ENCODE assay signal across 8 mouse cellular contexts in genomic region chr1:90588021-90588734, GRCm38 (mm10). TPM values are rescaled to one million over a fixed set of nuclear protein-coding genes. Genes with fewer than 3 reads are reported as not detected.
DNase-seq lines count a peak whose midpoint lies in the region; ATAC-seq and TF ChIP-seq lines count a peak whose summit lies in the region.

No protein-coding gene starts in this region.

- H3K9me3 ChIP-seq in heart, embryonic 11.5 days (replicated peaks; ENCODE audit: control insufficient read depth, low read length), result no peaks in the 10 kb centered on the region
- H3K9me3 ChIP-seq in midbrain, embryonic 13.5 days, result no peaks in the 10 kb centered on the region

- H3K4me3 ChIP-seq in heart, embryonic 11.5 days (ENCODE audit: low read depth, low read length), result no peak overlapping the region
- no peak overlapping the region for H3K4me3 ChIP-seq in cortical plate, adult 2 months (ENCODE audit: insufficient read depth, low read length)
- H3K4me3 ChIP-seq in midbrain, embryonic 13.5 days (replicated peaks), result no peak overlapping the region

- ATAC-seq in heart, embryonic 11.5 days (replicated peaks; ENCODE audit: insufficient number of reproducible peaks, low FRiP score, low TSS enrichment), result no peak
- peak; percentile 82 for ATAC-seq in midbrain, embryonic 13.5 days

- H3K36me3 ChIP-seq in heart, embryonic 11.5 days (ENCODE audit: control insufficient read depth, insufficient read depth, low read length), result no peaks in the 10 kb centered on the region
- no peaks in the 10 kb centered on the region for H3K36me3 ChIP-seq in midbrain, embryonic 13.5 days

- peak; percentile 80 for TF ChIP-seq CTCF in cortical plate, adult 2 months (IDR thresholded peaks at IDR 0.05; ENCODE audit: extremely low read depth, insufficient read depth, low read length)

- H3K4me1 ChIP-seq in heart, embryonic 11.5 days (ENCODE audit: control insufficient read depth, insufficient read depth, low read length), result peaks cover 12% of the 10 kb centered on the region; the same call in 1 of the 2 replicates
- peaks cover 2% of the 10 kb centered on the region; the same call in 1 of the 2 replicates for H3K4me1 ChIP-seq in cortical plate, adult 2 months (ENCODE audit: control insufficient read depth, insufficient read depth, low read length)
- H3K4me1 ChIP-seq in midbrain, embryonic 13.5 days (replicated peaks), result peaks cover 4% of the 10 kb centered on the region; the same call in 1 of the 2 replicates

- no peak overlapping the region for H3K4me2 ChIP-seq in heart, embryonic 11.5 days
- no peak overlapping the region for H3K4me2 ChIP-seq in midbrain, embryonic 13.5 days (replicated peaks)

- DNase-seq in heart, adult 11 months, result peak; percentile 96
- peak; percentile 60 for DNase-seq in gastrocnemius, postnatal 25 days
- DNase-seq in kidney, adult 11 months, result peak; percentile 41
- DNase-seq in left cerebral cortex, postnatal 14 days (ENCODE audit: low spot score in 2 of 2), result peak; percentile 91 to 94
- DNase-seq in spleen, postnatal 36 days (ENCODE audit: low spot score in 2 of 2), result peak; percentile 14 to 26

- H3K27ac ChIP-seq in heart, embryonic 11.5 days (ENCODE audit: low read depth, low read length), result no peak overlapping the region
- no peak overlapping the region for H3K27ac ChIP-seq in cortical plate, adult 2 months (ENCODE audit: insufficient read depth, low read length)
- no peak overlapping the region for H3K27ac ChIP-seq in midbrain, embryonic 13.5 days

- H3K9ac ChIP-seq in heart, embryonic 11.5 days (ENCODE audit: low read depth, low read length), result no peak overlapping the region
- no peak overlapping the region for H3K9ac ChIP-seq in midbrain, embryonic 13.5 days (replicated peaks)

- intact Hi-C loops in left cerebral cortex, postnatal 14 days (cut with DNase I), result loop anchor here (1.0 to 10.0 kb wide), 4 partner anchors 96 to 528 kb away; no protein-coding TSS in a partner anchor

- 0 out of 2 replicates have a peak, but pooled peaks cover 2% of the 10 kb centered on the region for H3K27me3 ChIP-seq in heart, embryonic 11.5 days (ENCODE audit: control insufficient read depth, insufficient read depth, low read length)
- H3K27me3 ChIP-seq in midbrain, embryonic 13.5 days, result peaks cover 4% of the 10 kb centered on the region

- TF ChIP-seq POLR2A in cortical plate, adult 2 months (IDR thresholded peaks at IDR 0.05; ENCODE audit: extremely low read depth, insufficient read depth, low read length), result no peak

- 57% methylated on average over 9 of the region's 9 CpGs for WGBS in heart, embryonic 11.5 days (ENCODE audit: insufficient replicate concordance)
- WGBS in midbrain, embryonic 13.5 days, result 64% methylated on average over 9 of the region's 9 CpGs

RNA-seq across cellular contexts. Expression of gene Cops8, which starts 14.6 kb away (rescaled TPM):
- 136 and 141 TPM in 2 replicates for polyA plus RNA-seq in heart, embryonic 11.5 days (2014; fragmentation: Nextera tagmentation; extraction: Ambion mirVana)
- 110 and 111 TPM in 2 replicates for polyA plus RNA-seq in cortical plate, adult 2 months (2012; rRNA removed)
- total RNA-seq in gastrocnemius, postnatal 25 days (2021), result 10 to 100 TPM; 71.8 to 75.5 TPM
- total RNA-seq in left cerebral cortex, postnatal 14 days (2021), result 100 to 1,000 TPM in 1 of 2 experiments, 10 to 100 TPM in 1; 92.0 to 102 TPM
- polyA plus RNA-seq in midbrain, embryonic 13.5 days (2015; fragmentation: Nextera tagmentation; extraction: Ambion mirVana), result 180 and 185 TPM in 2 replicates

Comparison
In these comparisons a context has a peak if more than half of its experiments do, and no peak if none do; other contexts are left out.
1. DNase-seq: peak in every context shown above with its lines; median percentile 96 in heart, adult 11 months; 92 in left cerebral cortex, postnatal 14 days; 60 in gastrocnemius, postnatal 25 days; 41 in kidney, adult 11 months; 20 in spleen, postnatal 36 days.